Comparison of ENCODE assay signal across 26 mouse cellular contexts in genomic region chr16:42126061-42126460, GRCm38 (mm10).
"Had no signal": no experiment of that assay in that cellular context is flagged by ENCODE, and none has a peak within 500 bp of the region (broad histone marks: within the 10 kb centered on the region; RNA-seq: fewer than 3 reads in every experiment).

No protein-coding gene starts in this region.

- H3K27me3 ChIP-seq: embryonic facial prominence, embryonic 12.5 days; embryonic facial prominence, embryonic 13.5 days; embryonic facial prominence, embryonic 15.5 days; forebrain, embryonic 12.5 days; forebrain, embryonic 13.5 days; forebrain, embryonic 15.5 days had no signal

- DNase-seq: cerebellum, adult 9-11 months; cerebellum, postnatal 10 days; cerebellum, postnatal 14 days; cerebellum, postnatal 25 days; cerebellum, postnatal 36 days; embryo, embryonic 11 days; gastrocnemius, adult 2 months; gastrocnemius, postnatal 10 days; gastrocnemius, postnatal 14 days; gastrocnemius, postnatal 25 days; gastrocnemius, postnatal 36 days; heart, adult 11 months; heart, adult 18-20 months had no signal

- H3K9me3 ChIP-seq: embryonic facial prominence, embryonic 10.5 days; embryonic facial prominence, embryonic 12.5 days; embryonic facial prominence, embryonic 13.5 days; embryonic facial prominence, embryonic 15.5 days; forebrain, embryonic 10.5 days; forebrain, embryonic 12.5 days; forebrain, embryonic 13.5 days; forebrain, embryonic 15.5 days; heart, embryonic 10.5 days had no signal

- H3K4me3 ChIP-seq: embryonic facial prominence, embryonic 10.5 days; embryonic facial prominence, embryonic 12.5 days; embryonic facial prominence, embryonic 13.5 days; embryonic facial prominence, embryonic 15.5 days; erythroblast, embryonic 14.5 days; forebrain, embryonic 10.5 days; forebrain, embryonic 12.5 days; forebrain, embryonic 13.5 days; forebrain, embryonic 15.5 days; gastrocnemius, adult 2 months; heart, embryonic 10.5 days had no signal

- H3K4me1 ChIP-seq: embryonic facial prominence, embryonic 10.5 days; embryonic facial prominence, embryonic 12.5 days; embryonic facial prominence, embryonic 13.5 days; embryonic facial prominence, embryonic 15.5 days; forebrain, embryonic 10.5 days; forebrain, embryonic 12.5 days; forebrain, embryonic 13.5 days; forebrain, embryonic 15.5 days had no signal

- H3K4me2 ChIP-seq: embryonic facial prominence, embryonic 12.5 days; embryonic facial prominence, embryonic 13.5 days; embryonic facial prominence, embryonic 15.5 days; forebrain, embryonic 12.5 days; forebrain, embryonic 13.5 days; forebrain, embryonic 15.5 days; heart, embryonic 11.5 days had no signal

- H3K36me3 ChIP-seq: embryonic facial prominence, embryonic 10.5 days; embryonic facial prominence, embryonic 12.5 days; embryonic facial prominence, embryonic 13.5 days; embryonic facial prominence, embryonic 15.5 days; forebrain, embryonic 10.5 days; forebrain, embryonic 12.5 days; forebrain, embryonic 15.5 days; heart, embryonic 10.5 days had no signal

- ATAC-seq: forebrain, embryonic 13.5 days; forebrain, embryonic 14.5 days; forebrain, embryonic 15.5 days; forebrain, embryonic 16.5 days had no signal

- H3K27ac ChIP-seq: embryonic facial prominence, embryonic 10.5 days; embryonic facial prominence, embryonic 12.5 days; embryonic facial prominence, embryonic 13.5 days; embryonic facial prominence, embryonic 15.5 days; forebrain, embryonic 10.5 days; forebrain, embryonic 12.5 days; forebrain, embryonic 13.5 days; forebrain, embryonic 15.5 days; gastrocnemius, adult 2 months; heart, embryonic 10.5 days had no signal

- H3K9ac ChIP-seq: embryonic facial prominence, embryonic 12.5 days; embryonic facial prominence, embryonic 13.5 days; embryonic facial prominence, embryonic 15.5 days; forebrain, embryonic 12.5 days; forebrain, embryonic 13.5 days; forebrain, embryonic 15.5 days had no signal
